Mouse (Mus musculus) C2C12 (cell line): ENCODE data around the gene Hist1h2bk. TPM values are rescaled to one million over a fixed set of nuclear protein-coding genes. Genes with fewer than 3 reads are reported as not detected.

ENCODE experiments used
- H3K27me3 ChIP-seq: one replicate; pipeline ENCODE4 v1.6.1; 2011; ENCODE audit not compliant: control insufficient read depth, insufficient read depth, insufficient read length
- H3K36me3 ChIP-seq: one replicate; pipeline ENCODE4 v1.6.1; 2011; ENCODE audit not compliant: control insufficient read depth, insufficient read depth
- H3K4me3 ChIP-seq: one replicate; pipeline ENCODE4 v1.5.1; 2011; ENCODE audit warnings: mild to moderate bottlenecking, control low read depth; ENCODE audit not compliant: poor library complexity, insufficient read depth, severe bottlenecking
- H3K79me2 ChIP-seq: one replicate; pipeline ENCODE4 v1.6.1; 2011; ENCODE audit not compliant: control insufficient read depth, insufficient read depth
- H3K79me3 ChIP-seq: one replicate; pipeline ENCODE4 v1.6.1; 2011; ENCODE audit warnings: low read depth, control low read depth
- H3ac ChIP-seq: one replicate; pipeline ENCODE3; 2011; ENCODE audit warnings: low read depth; ENCODE audit not compliant: control insufficient read depth, insufficient read length
- CEBPB ChIP-seq: IDR thresholded peaks from one replicate; pipeline ENCODE4 v1.6.1; 2011; ENCODE audit warnings: low read depth, mild to moderate bottlenecking, control low read depth, moderate library complexity
- CTCF ChIP-seq: IDR thresholded peaks from one replicate; pipeline ENCODE4 v1.5.1; 2011; ENCODE audit not compliant: control insufficient read depth, insufficient read depth, insufficient read length
- FOSL1 ChIP-seq: IDR thresholded peaks from one replicate; pipeline ENCODE4 v1.8.0; 2011; ENCODE audit warnings: mild to moderate bottlenecking, low read length; ENCODE audit not compliant: poor library complexity, insufficient read depth, severe bottlenecking
- MAX ChIP-seq: IDR thresholded peaks from one replicate; pipeline ENCODE4 v1.6.1; 2011; ENCODE audit warnings: mild to moderate bottlenecking, control low read depth
- MYOD1 ChIP-seq: IDR thresholded peaks from one replicate; pipeline ENCODE4 v1.6.1; 2011; ENCODE audit warnings: low read depth; ENCODE audit not compliant: control insufficient read depth, insufficient read length
- MYOG ChIP-seq: IDR thresholded peaks from one replicate; pipeline ENCODE4 v1.6.1; 2011; ENCODE audit not compliant: control insufficient read depth, insufficient read length; ENCODE audit errors: extremely low read depth
- USF1 ChIP-seq: IDR thresholded peaks from one replicate; pipeline ENCODE4 v1.6.1; 2011; ENCODE audit warnings: low read depth, mild to moderate bottlenecking, control low read depth, moderate library complexity
- polyA plus RNA-seq: library from polyadenylated mRNA; unstranded; fragments of >200 nt; fragmentation: generic; extraction: Trizol; gene quantifications from one replicate; pipeline ENCODE4 v1.2.1, GENCODE M21; 2012; ENCODE audit warnings: missing spikeins

Gene Hist1h2bk
- polyA plus RNA-seq, 1 experiment, result 12.8 TPM

GRCm38 (mm10) chr13:22001346-22001745 is 34.3 kb upstream of the Hist1h2bk start:
- no peaks in the 10 kb centered on the region for H3K27me3 ChIP-seq
- no peaks in the 10 kb centered on the region for H3K79me3 ChIP-seq
- no peak overlapping the region for H3K4me3 ChIP-seq
- H3ac ChIP-seq, result no peak overlapping the region
- TF ChIP-seq MAX (no peak), MYOD1 (no peak), CEBPB (no peak), USF1 (no peak), MYOG (no peak), FOSL1 (no peak), CTCF (no peak)
- no peaks in the 10 kb centered on the region for H3K36me3 ChIP-seq
- H3K79me2 ChIP-seq, result no peaks in the 10 kb centered on the region

GRCm38 (mm10) chr13:22001823-22002222 is 33.8 kb upstream of the Hist1h2bk start:
- Histone ChIP-seq H3K27me3 (peaks cover 3% of the 10 kb centered on the region), H3ac (no peak overlapping the region), H3K79me3 (no peaks in the 10 kb centered on the region), H3K36me3 (no peaks in the 10 kb centered on the region), H3K4me3 (no peak overlapping the region), H3K79me2 (no peaks in the 10 kb centered on the region)
- TF ChIP-seq MYOD1 (no peak), MYOG (no peak), MAX (no peak), FOSL1 (no peak), USF1 (no peak), CTCF (no peak), CEBPB (no peak)

GRCm38 (mm10) chr13:22005605-22006333 is 29.9 kb upstream of the Hist1h2bk start:
- H3K36me3 ChIP-seq, result no peaks in the 10 kb centered on the region
- H3K27me3 ChIP-seq, result peaks cover 16% of the 10 kb centered on the region
- H3K79me3 ChIP-seq, result no peaks in the 10 kb centered on the region
- no peak for TF ChIP-seq FOSL1
- no peak for TF ChIP-seq CTCF
- no peak for TF ChIP-seq USF1
- TF ChIP-seq MYOD1, result no peak
- no peak for TF ChIP-seq MYOG
- TF ChIP-seq MAX, result no peak
- no peak for TF ChIP-seq CEBPB
- H3ac ChIP-seq, result peak overlapping the region; percentile 43
- peak overlapping the region; percentile 34 for H3K4me3 ChIP-seq
- no peaks in the 10 kb centered on the region for H3K79me2 ChIP-seq

- H3K27me3 ChIP-seq, result peaks cover 16% of the 10 kb centered on the region
- no peak for TF ChIP-seq FOSL1
- no peak for TF ChIP-seq USF1
- no peak for TF ChIP-seq CEBPB
- TF ChIP-seq MYOG, result no peak
- no peak for TF ChIP-seq MYOD1
- no peak for TF ChIP-seq CTCF
Measured at GRCm38 (mm10) chr13:22006334-22007120, 29.1 kb upstream of the Hist1h2bk start.

GRCm38 (mm10) chr13:22007121-22007510 is 28.6 kb upstream of the Hist1h2bk start:
- Histone ChIP-seq H3K27me3 (peaks cover 16% of the 10 kb centered on the region), H3K79me2 (no peaks in the 10 kb centered on the region), H3K79me3 (no peaks in the 10 kb centered on the region), H3ac (no peak overlapping the region), H3K4me3 (no peak overlapping the region), H3K36me3 (no peaks in the 10 kb centered on the region)
- TF ChIP-seq MYOG (no peak), USF1 (no peak), MYOD1 (no peak), CEBPB (no peak), MAX (no peak), CTCF (no peak), FOSL1 (no peak)

More at GRCm38 (mm10) chr13:22006334-22007120, 29.1 kb upstream of the Hist1h2bk start:
- Histone ChIP-seq H3K79me2 (no peaks in the 10 kb centered on the region), H3K79me3 (no peaks in the 10 kb centered on the region), H3K4me3 (peak overlapping the region; percentile 34), H3K36me3 (no peaks in the 10 kb centered on the region), H3ac (peak overlapping the region; percentile 46)

- Histone ChIP-seq H3K79me2 (no peaks in the 10 kb centered on the region), H3K79me3 (no peaks in the 10 kb centered on the region), H3K36me3 (no peaks in the 10 kb centered on the region), H3ac (no peak overlapping the region), H3K4me3 (no peak overlapping the region), H3K27me3 (peaks cover 16% of the 10 kb centered on the region)
- TF ChIP-seq MYOG (no peak), FOSL1 (no peak), MAX (no peak), MYOD1 (no peak), CTCF (no peak), CEBPB (no peak), USF1 (no peak)
Measured at GRCm38 (mm10) chr13:22007872-22008271, 27.8 kb upstream of the Hist1h2bk start.
